Mouse (Mus musculus): Measurements from ENCODE around the gene Cep72. TPM values are rescaled to one million over a fixed set of nuclear protein-coding genes. Genes with fewer than 3 reads are reported as not detected.

Gene Cep72
- polyA plus RNA-seq, 2 experiments: 5.5 to 8.5 TPM

DNA sequence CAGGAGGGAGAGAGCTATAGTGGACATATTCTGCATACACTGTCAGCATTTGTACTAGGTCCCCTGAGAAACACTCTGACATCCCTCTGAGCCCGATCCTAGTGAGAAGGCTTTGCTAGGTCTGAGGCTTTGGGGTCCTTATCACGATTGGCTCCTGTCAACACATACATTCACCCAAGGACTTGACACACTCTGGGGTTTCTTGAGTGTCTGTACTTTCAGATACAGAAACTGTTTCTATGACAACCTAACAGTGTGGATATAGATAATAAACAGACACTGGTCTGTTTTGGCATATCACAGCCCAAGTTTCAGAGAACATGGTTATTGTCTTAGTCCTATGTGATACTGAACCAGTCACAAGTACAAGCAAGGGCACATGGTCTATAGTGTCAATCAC is 71.3 kb downstream of the Cep72 start:
- H3K27me3 ChIP-seq (ENCODE audit: control insufficient read depth, insufficient read depth, low read length): no peaks in the 10 kb centered on the region
- TF ChIP-seq CTCF (IDR thresholded peaks at IDR 0.05; ENCODE audit: low read depth) (no peak), EP300 (IDR thresholded peaks at IDR 0.05; ENCODE audit: low read depth) (peak; percentile 83)
- H3K9me3 ChIP-seq (ENCODE audit: control insufficient read depth, low read length): no peaks in the 10 kb centered on the region
- H3K4me3 ChIP-seq (ENCODE audit: insufficient read depth in 1 of 2, low read depth in 2 of 2, low read length in 2 of 2): no peak overlapping the region
- H3K9ac ChIP-seq (replicated peaks): no peak overlapping the region
- H3K4me2 ChIP-seq (ENCODE audit: low read depth): peak overlapping the region; percentile 16
- WGBS (ENCODE audit: insufficient replicate concordance): 22% methylated on average over 2 of the region's 2 CpGs
- DNase-seq (ENCODE audit: low read depth in 3 of 3, low spot score in 3 of 3): peak; percentile 56 to 75 (median 59)
- ATAC-seq (ENCODE audit: insufficient read depth): peak; percentile 95
- H3K27ac ChIP-seq: no peak overlapping the region; the same call in 1 of the 2 replicates
- peaks cover 6 to 10% of the 10 kb centered on the region in 2 experiments; a peak in 3 of 4 replicates for H3K4me1 ChIP-seq (replicated peaks; ENCODE audit: control insufficient read depth in 2 of 2, insufficient read depth in 2 of 2, low read length in 1 of 2)
- no peaks in the 10 kb centered on the region for H3K36me3 ChIP-seq (replicated peaks; ENCODE audit: control insufficient read depth, insufficient read depth, low read depth)

DNA sequence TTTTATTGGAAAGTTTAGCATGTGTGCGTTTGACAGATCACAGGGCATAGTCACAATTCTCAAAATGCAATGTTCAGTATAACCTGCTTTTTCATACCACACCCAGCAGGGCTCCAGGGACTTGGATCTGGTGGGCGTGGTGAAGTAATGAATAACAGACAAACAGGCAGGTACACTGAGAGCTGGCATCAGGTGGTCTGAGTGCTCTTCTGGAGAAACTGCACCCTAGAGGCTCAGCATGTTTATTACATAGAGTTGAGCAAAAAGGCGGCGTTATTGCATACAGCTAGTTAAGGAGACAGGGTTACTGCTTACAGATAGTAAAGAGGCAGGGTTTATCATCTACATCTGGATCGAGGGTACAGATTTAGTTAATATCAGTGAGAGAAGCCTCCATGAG is 71.8 kb downstream of the Cep72 start:
- no peaks in the 10 kb centered on the region for H3K36me3 ChIP-seq (replicated peaks; ENCODE audit: control insufficient read depth, insufficient read depth, low read depth)
- no peaks in the 10 kb centered on the region for H3K27me3 ChIP-seq (ENCODE audit: control insufficient read depth, insufficient read depth, low read length)
- peak; percentile 57 for ATAC-seq (ENCODE audit: insufficient read depth)
- H3K4me2 ChIP-seq (ENCODE audit: low read depth): peak overlapping the region; percentile 16
- TF ChIP-seq CTCF (IDR thresholded peaks at IDR 0.05; ENCODE audit: low read depth) (no peak), EP300 (IDR thresholded peaks at IDR 0.05; ENCODE audit: low read depth) (no peak)
- no peak overlapping the region for H3K4me3 ChIP-seq (ENCODE audit: insufficient read depth in 1 of 2, low read depth in 2 of 2, low read length in 2 of 2)
- 36% methylated on average over 5 of the region's 5 CpGs for WGBS (ENCODE audit: insufficient replicate concordance)
- H3K9ac ChIP-seq (replicated peaks): no peak overlapping the region
- peak in 1 of 3 experiments; percentile 33 for DNase-seq (ENCODE audit: low read depth in 3 of 3, low spot score in 3 of 3)
- H3K9me3 ChIP-seq (ENCODE audit: control insufficient read depth, low read length): no peaks in the 10 kb centered on the region
- H3K27ac ChIP-seq: peak overlapping the region; percentile 35; the same call in 1 of the 2 replicates
- H3K4me1 ChIP-seq (replicated peaks; ENCODE audit: control insufficient read depth in 2 of 2, insufficient read depth in 2 of 2, low read length in 1 of 2): peaks cover 6 to 10% of the 10 kb centered on the region in 2 experiments; a peak in 3 of 4 replicates

Other genes starting within 250 kb of the Cep72 start
- 0.09 and 0.19 TPM in 2 replicates for gene Nkd2, start 214.7 kb downstream of the Cep72 start, polyA plus RNA-seq (2012; rRNA removed)
- gene Nkd2, start 214.7 kb downstream of the Cep72 start, polyA plus RNA-seq (2014; fragmentation: Nextera tagmentation; extraction: Ambion mirVana): 0.09 and 0.15 TPM in 2 replicates
- gene Trip13, start 124.5 kb downstream of the Cep72 start, polyA plus RNA-seq (2012; rRNA removed): 6.9 and 11.5 TPM in 2 replicates
- gene Trip13, start 124.5 kb downstream of the Cep72 start, polyA plus RNA-seq (2014; fragmentation: Nextera tagmentation; extraction: Ambion mirVana): 21.9 TPM in 2 replicates
- 14.4 and 16.7 TPM in 2 replicates for gene Brd9, start 124.5 kb downstream of the Cep72 start, polyA plus RNA-seq (2012; rRNA removed)
- gene Brd9, start 124.5 kb downstream of the Cep72 start, polyA plus RNA-seq (2014; fragmentation: Nextera tagmentation; extraction: Ambion mirVana): 10.6 and 15.9 TPM in 2 replicates
- not detected in 2 replicates for gene Zdhhc11, start 98.4 kb downstream of the Cep72 start, polyA plus RNA-seq (2012; rRNA removed)
- gene Zdhhc11, start 98.4 kb downstream of the Cep72 start, polyA plus RNA-seq (2014; fragmentation: Nextera tagmentation; extraction: Ambion mirVana): not detected in 2 replicates
- gene Tppp, start 52.9 kb downstream of the Cep72 start, polyA plus RNA-seq (2012; rRNA removed): 0.23 and 0.29 TPM in 2 replicates
- 0.08 and 0.15 TPM in 2 replicates for gene Tppp, start 52.9 kb downstream of the Cep72 start, polyA plus RNA-seq (2014; fragmentation: Nextera tagmentation; extraction: Ambion mirVana)
- gene Slc9a3, start 59.2 kb upstream of the Cep72 start, polyA plus RNA-seq (2012; rRNA removed): not detected in 2 replicates
- gene Slc9a3, start 59.2 kb upstream of the Cep72 start, polyA plus RNA-seq (2014; fragmentation: Nextera tagmentation; extraction: Ambion mirVana): not detected in 2 replicates
- 8.7 and 10.4 TPM in 2 replicates for gene Exoc3, start 146.4 kb upstream of the Cep72 start, polyA plus RNA-seq (2012; rRNA removed)
- 31.0 and 32.9 TPM in 2 replicates for gene Exoc3, start 146.4 kb upstream of the Cep72 start, polyA plus RNA-seq (2014; fragmentation: Nextera tagmentation; extraction: Ambion mirVana)
- gene Ahrr, start 230.0 kb upstream of the Cep72 start, polyA plus RNA-seq (2012; rRNA removed): 0.05 and 0.08 TPM in 2 replicates
- gene Ahrr, start 230.0 kb upstream of the Cep72 start, polyA plus RNA-seq (2014; fragmentation: Nextera tagmentation; extraction: Ambion mirVana): 0.05 and 0.17 TPM in 2 replicates

Data from liver, embryonic 14.5 days (tissue).